ENCODE assay signal across 27 mouse cellular contexts in genomic region chr5:148373092-148373685, GRCm38 (mm10). TPM values are rescaled to one million over a fixed set of nuclear protein-coding genes. Genes with fewer than 3 reads are reported as not detected.
DNase-seq lines count a peak whose midpoint lies in the region; ATAC-seq lines count a peak whose summit lies in the region.
"Had no signal": no experiment of that assay in that cellular context is flagged by ENCODE, and none has a peak within 500 bp of the region (broad histone marks: within the 10 kb centered on the region; RNA-seq: fewer than 3 reads in every experiment).

No protein-coding gene starts in this region.

- WGBS in kidney, embryonic 16.5 days, result 56% methylated on average over 9 of the region's 9 CpGs

- DNase-seq in kidney, postnatal 10 days, result no peak
- DNase-seq in urinary bladder, postnatal 14 days (ENCODE audit: low spot score), result peak; percentile 38
- DNase-seq in urinary bladder, postnatal 4 days (ENCODE audit: low spot score in 2 of 2), result no peak
- no peak for DNase-seq in layer of hippocampus, postnatal 25 days (ENCODE audit: extremely low spot score in 1 of 2, low spot score in 1 of 2)
- no peak for DNase-seq in embryo, embryonic 11 days
- DNase-seq: adrenal gland, postnatal 25 days; cerebellum, adult 9-10 months; heart, postnatal 4 days; kidney, postnatal 14 days; layer of hippocampus, adult 9-11 months; liver, embryonic 13.5 days; right cerebral cortex, postnatal 4 days; thymus, adult 18-20 months; thymus, postnatal 36 days had no signal

- H3K4me2 ChIP-seq in kidney, embryonic 16.5 days (replicated peaks; ENCODE audit: low read depth, low read length), result no peak overlapping the region
- H3K4me2 ChIP-seq: embryonic facial prominence, embryonic 15.5 days; hindbrain, embryonic 14.5 days; intestine, embryonic 15.5 days; liver, embryonic 13.5 days; midbrain, embryonic 15.5 days; neural tube, embryonic 13.5 days; stomach, embryonic 15.5 days had no signal

- H3K36me3 ChIP-seq in kidney, embryonic 16.5 days (ENCODE audit: insufficient read depth, low read length), result peaks cover 6% of the 10 kb centered on the region; the same call in 1 of the 2 replicates
- H3K36me3 ChIP-seq: midbrain, embryonic 15.5 days; neural tube, embryonic 13.5 days had no signal

- ATAC-seq in kidney, embryonic 16.5 days (ENCODE audit: low FRiP score, low TSS enrichment), result 0 out of 2 replicates have a peak, but pooled peaks have one; percentile 7
- peak; percentile 26 for ATAC-seq in activated CD4-positive, CD25-positive, alpha-beta regulatory T cell, adult 4 months
- ATAC-seq: forebrain, embryonic 14.5 days; intestine, embryonic 15.5 days; midbrain, embryonic 15.5 days had no signal

- H3K4me1 ChIP-seq in kidney, embryonic 16.5 days (ENCODE audit: insufficient read depth, low read length), result peaks cover 16% of the 10 kb centered on the region
- H3K4me1 ChIP-seq: liver, embryonic 13.5 days; midbrain, embryonic 15.5 days; neural tube, embryonic 13.5 days; stomach, embryonic 15.5 days had no signal

- peaks cover 14% of the 10 kb centered on the region; the same call in 1 of the 2 replicates for H3K9me3 ChIP-seq in kidney, embryonic 16.5 days (ENCODE audit: low read length)
- H3K9me3 ChIP-seq: embryonic facial prominence, embryonic 15.5 days; intestine, embryonic 15.5 days; liver, embryonic 13.5 days; midbrain, embryonic 15.5 days; stomach, embryonic 15.5 days had no signal

- no peak overlapping the region for H3K4me3 ChIP-seq in kidney, embryonic 16.5 days (ENCODE audit: low read length)
- H3K4me3 ChIP-seq: embryonic facial prominence, embryonic 15.5 days; heart, embryonic 10.5 days; intestine, embryonic 15.5 days; left cerebral cortex, adult 2 months; liver, embryonic 13.5 days; midbrain, embryonic 15.5 days; myocyte; neural tube, embryonic 13.5 days; stomach, embryonic 15.5 days had no signal

- no peaks in the 10 kb centered on the region for H3K27me3 ChIP-seq in kidney, embryonic 16.5 days (ENCODE audit: insufficient read depth, low read length)
- H3K27me3 ChIP-seq: embryonic facial prominence, embryonic 15.5 days; intestine, embryonic 15.5 days; liver, embryonic 13.5 days; midbrain, embryonic 15.5 days; neural tube, embryonic 13.5 days; stomach, embryonic 15.5 days had no signal

- H3K27ac ChIP-seq in kidney, embryonic 16.5 days (ENCODE audit: low read length), result no peak overlapping the region
- H3K27ac ChIP-seq: embryonic facial prominence, embryonic 15.5 days; heart, embryonic 10.5 days; hindbrain, embryonic 14.5 days; intestine, embryonic 15.5 days; left cerebral cortex, adult 2 months; liver, embryonic 13.5 days; macrophage; midbrain, embryonic 15.5 days; neural tube, embryonic 13.5 days; stomach, embryonic 15.5 days had no signal

- no peak overlapping the region for H3K9ac ChIP-seq in kidney, embryonic 16.5 days (replicated peaks; ENCODE audit: low read length)
- H3K9ac ChIP-seq: embryonic facial prominence, embryonic 15.5 days; hindbrain, embryonic 14.5 days; intestine, embryonic 15.5 days; liver, embryonic 13.5 days; midbrain, embryonic 15.5 days; neural tube, embryonic 13.5 days; stomach, embryonic 15.5 days had no signal

RNA-seq across cellular contexts. Expression of gene Slc7a1, which starts 26.5 kb away (rescaled TPM):
- polyA plus RNA-seq in kidney, embryonic 16.5 days (2015; fragmentation: Nextera tagmentation; extraction: Ambion mirVana), result 16.7 and 19.0 TPM in 2 replicates
- polyA plus RNA-seq in activated CD4-positive, CD25-positive, alpha-beta regulatory T cell, adult 4 months (2017; shearing (Covaris generic)), result 10 to 100 TPM; 11.9 to 13.0 TPM
- total RNA-seq in layer of hippocampus, postnatal 25 days (2021), result 10 to 100 TPM; 27.8 to 30.6 TPM
